Mouse (Mus musculus): Measurements from ENCODE around the gene Clpb. TPM values are rescaled to one million over a fixed set of nuclear protein-coding genes. Genes with fewer than 3 reads are reported as not detected.
"Not testable (repeated sequence)": the region's sequence is repeated elsewhere in the genome, so short reads cannot be mapped to it uniquely, and the experiment has no call there.

The Clpb gene
- 48.2 and 56.9 TPM in 2 replicates for polyA plus RNA-seq (2015; fragmentation: Nextera tagmentation; extraction: Ambion mirVana)

GRCm38 (mm10) chr7:101663514-101664159 is at the start of gene Clpb:
Gene Clpb, plus strand, starts transcription at chr7:101663633.
- peaks cover 13% of the 10 kb centered on the region for H3K4me1 ChIP-seq (ENCODE audit: control insufficient read depth, insufficient read depth, low read length)
- no peaks in the 10 kb centered on the region for H3K27me3 ChIP-seq (ENCODE audit: control insufficient read depth, insufficient read depth, low read length)
- no peaks in the 10 kb centered on the region; the same call in 1 of the 2 replicates for H3K9me3 ChIP-seq (replicated peaks; ENCODE audit: control insufficient read depth, low read length)
- WGBS, result under 1% methylated on average over 49 of the region's 49 CpGs
- H3K9ac ChIP-seq (ENCODE audit: low read length), result peak within 1 kb of the TSS; percentile 73
- H3K4me3 ChIP-seq (ENCODE audit: low read length), result peak within 1 kb of the TSS; percentile 80
- ATAC-seq (replicated peaks; ENCODE audit: extremely low read depth, insufficient read depth, low FRiP score), result peak; percentile 98
- H3K27ac ChIP-seq (ENCODE audit: low read length), result peak within 1 kb of the TSS; percentile 66
- H3K36me3 ChIP-seq (ENCODE audit: control insufficient read depth, insufficient read depth), result no peaks in the 10 kb centered on the region
- H3K4me2 ChIP-seq (ENCODE audit: low read depth, low read length), result peak within 1 kb of the TSS; percentile 87

- H3K27ac ChIP-seq (ENCODE audit: low read length), result no peak overlapping the region
- H3K27me3 ChIP-seq (ENCODE audit: control insufficient read depth, insufficient read depth, low read length), result no peaks in the 10 kb centered on the region
- H3K4me3 ChIP-seq (ENCODE audit: low read length), result no peak overlapping the region
- H3K4me1 ChIP-seq (ENCODE audit: control insufficient read depth, insufficient read depth, low read length), result peaks cover 8% of the 10 kb centered on the region; the same call in 1 of the 2 replicates
- no peaks in the 10 kb centered on the region for H3K36me3 ChIP-seq (ENCODE audit: control insufficient read depth, insufficient read depth)
- no peak overlapping the region for H3K9ac ChIP-seq (ENCODE audit: low read length)
- 72% methylated on average over 7 of the region's 7 CpGs for WGBS
- no peak overlapping the region for H3K4me2 ChIP-seq (ENCODE audit: low read depth, low read length)
- no peaks in the 10 kb centered on the region for H3K9me3 ChIP-seq (replicated peaks; ENCODE audit: control insufficient read depth, low read length)
- no peak for ATAC-seq (replicated peaks; ENCODE audit: extremely low read depth, insufficient read depth, low FRiP score)
These were observed 48.0 kb upstream of the Clpb start for GRCm38 (mm10) chr7:101615406-101615805.

- H3K9ac ChIP-seq (ENCODE audit: low read length), result no peak overlapping the region
- no peaks in the 10 kb centered on the region for H3K9me3 ChIP-seq (replicated peaks; ENCODE audit: control insufficient read depth, low read length)
- ATAC-seq (replicated peaks; ENCODE audit: extremely low read depth, insufficient read depth, low FRiP score), result no peak
- H3K4me3 ChIP-seq (ENCODE audit: low read length), result no peak overlapping the region
- no peaks in the 10 kb centered on the region for H3K36me3 ChIP-seq (ENCODE audit: control insufficient read depth, insufficient read depth)
- no peaks in the 10 kb centered on the region for H3K27me3 ChIP-seq (ENCODE audit: control insufficient read depth, insufficient read depth, low read length)
- no peak overlapping the region for H3K4me2 ChIP-seq (ENCODE audit: low read depth, low read length)
- peaks cover 8% of the 10 kb centered on the region; the same call in 1 of the 2 replicates for H3K4me1 ChIP-seq (ENCODE audit: control insufficient read depth, insufficient read depth, low read length)
- 69% methylated on average over 6 of the region's 6 CpGs for WGBS
- no peak overlapping the region for H3K27ac ChIP-seq (ENCODE audit: low read length)
These were observed 47.1 kb upstream of the Clpb start for GRCm38 (mm10) chr7:101616136-101616835.

- no peaks in the 10 kb centered on the region for H3K9me3 ChIP-seq (replicated peaks; ENCODE audit: control insufficient read depth, low read length)
- no peak for ATAC-seq (replicated peaks; ENCODE audit: extremely low read depth, insufficient read depth, low FRiP score)
- H3K36me3 ChIP-seq (ENCODE audit: control insufficient read depth, insufficient read depth), result no peaks in the 10 kb centered on the region
- no peak overlapping the region for H3K27ac ChIP-seq (ENCODE audit: low read length)
- no peak overlapping the region for H3K4me3 ChIP-seq (ENCODE audit: low read length)
- no peak overlapping the region for H3K9ac ChIP-seq (ENCODE audit: low read length)
- H3K27me3 ChIP-seq (ENCODE audit: control insufficient read depth, insufficient read depth, low read length), result no peaks in the 10 kb centered on the region
- H3K4me1 ChIP-seq (ENCODE audit: control insufficient read depth, insufficient read depth, low read length), result peaks cover 8% of the 10 kb centered on the region; the same call in 1 of the 2 replicates
- no peak overlapping the region for H3K4me2 ChIP-seq (ENCODE audit: low read depth, low read length)
- WGBS, result 73% methylated on average over 10 of the region's 10 CpGs
These were observed 45.8 kb upstream of the Clpb start for GRCm38 (mm10) chr7:101617438-101618165.

DNA sequence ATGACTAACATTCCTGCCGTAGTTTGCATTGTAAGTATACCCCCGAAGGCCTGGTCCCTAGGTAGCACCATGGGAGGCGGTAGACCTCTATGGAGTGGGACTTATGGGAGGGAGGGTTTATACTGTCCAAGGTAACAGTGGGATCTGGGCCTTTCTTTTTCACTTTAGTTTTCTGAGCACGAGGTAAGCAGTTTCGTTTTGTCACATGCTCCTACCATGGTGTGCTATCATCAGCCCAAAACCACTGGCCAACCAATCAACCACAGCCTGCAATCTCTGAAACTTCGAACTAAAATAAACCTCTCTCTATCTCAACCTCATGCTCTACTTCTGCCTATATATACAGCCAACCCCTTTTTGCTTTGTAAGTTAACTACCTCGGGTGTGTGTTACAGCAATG is 45.2 kb upstream of the Clpb start:
- Histone ChIP-seq H3K9ac (ENCODE audit: low read length) (no peak overlapping the region), H3K9me3 (replicated peaks; ENCODE audit: control insufficient read depth, low read length) (no peaks in the 10 kb centered on the region), H3K36me3 (ENCODE audit: control insufficient read depth, insufficient read depth) (no peaks in the 10 kb centered on the region), H3K4me1 (ENCODE audit: control insufficient read depth, insufficient read depth, low read length) (peaks cover 8% of the 10 kb centered on the region; the same call in 1 of the 2 replicates), H3K4me2 (ENCODE audit: low read depth, low read length) (no peak overlapping the region), H3K27ac (ENCODE audit: low read length) (no peak overlapping the region), H3K4me3 (ENCODE audit: low read length) (no peak overlapping the region), H3K27me3 (ENCODE audit: control insufficient read depth, insufficient read depth, low read length) (0 out of 2 replicates have a peak, but pooled peaks cover 2% of the 10 kb centered on the region)
- no peak for ATAC-seq (replicated peaks; ENCODE audit: extremely low read depth, insufficient read depth, low FRiP score)
- WGBS, result 68% methylated on average over 7 of the region's 7 CpGs

- no peak for ATAC-seq (replicated peaks; ENCODE audit: extremely low read depth, insufficient read depth, low FRiP score)
- 28% methylated on average over 4 of the region's 4 CpGs for WGBS
- Histone ChIP-seq H3K4me3 (ENCODE audit: low read length) (no peak overlapping the region), H3K27me3 (ENCODE audit: control insufficient read depth, insufficient read depth, low read length) (0 out of 2 replicates have a peak, but pooled peaks cover 2% of the 10 kb centered on the region), H3K9me3 (replicated peaks; ENCODE audit: control insufficient read depth, low read length) (no peaks in the 10 kb centered on the region), H3K4me1 (ENCODE audit: control insufficient read depth, insufficient read depth, low read length) (peaks cover 8% of the 10 kb centered on the region; the same call in 1 of the 2 replicates), H3K27ac (ENCODE audit: low read length) (no peak overlapping the region), H3K4me2 (ENCODE audit: low read depth, low read length) (no peak overlapping the region), H3K9ac (ENCODE audit: low read length) (no peak overlapping the region), H3K36me3 (ENCODE audit: control insufficient read depth, insufficient read depth) (no peaks in the 10 kb centered on the region)
These were observed 43.1 kb upstream of the Clpb start for GRCm38 (mm10) chr7:101620373-101620772.

DNA sequence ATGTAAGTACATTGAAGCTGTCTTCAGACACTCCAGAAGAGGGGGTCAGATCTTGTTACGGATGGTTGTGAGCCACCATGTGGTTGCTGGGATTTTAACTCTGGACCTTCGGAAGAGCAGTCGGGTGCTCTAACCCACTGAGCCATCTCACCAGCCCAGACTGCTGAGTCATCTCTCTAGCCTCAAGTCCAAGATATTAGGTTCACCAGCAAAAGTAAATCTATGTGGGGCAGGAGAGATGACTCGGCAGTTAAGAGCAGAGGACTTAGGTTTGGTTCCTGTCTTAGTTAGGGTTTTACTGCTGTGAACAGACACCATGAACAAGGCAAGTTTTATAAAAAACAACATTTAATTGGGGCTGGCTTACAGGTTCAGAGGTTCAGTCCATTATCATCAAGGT is 41.6 kb upstream of the Clpb start:
- not testable (repeated sequence) for H3K36me3 ChIP-seq (ENCODE audit: control insufficient read depth, insufficient read depth); H3K27me3 ChIP-seq (ENCODE audit: control insufficient read depth, insufficient read depth, low read length); H3K4me1 ChIP-seq (ENCODE audit: control insufficient read depth, insufficient read depth, low read length); H3K27ac ChIP-seq (ENCODE audit: low read length); H3K9ac ChIP-seq (ENCODE audit: low read length); H3K4me2 ChIP-seq (ENCODE audit: low read depth, low read length); H3K9me3 ChIP-seq (replicated peaks; ENCODE audit: control insufficient read depth, low read length); H3K4me3 ChIP-seq (ENCODE audit: low read length); ATAC-seq (replicated peaks; ENCODE audit: extremely low read depth, insufficient read depth, low FRiP score)
- WGBS, result 71% methylated on average over 4 of the region's 4 CpGs

DNA sequence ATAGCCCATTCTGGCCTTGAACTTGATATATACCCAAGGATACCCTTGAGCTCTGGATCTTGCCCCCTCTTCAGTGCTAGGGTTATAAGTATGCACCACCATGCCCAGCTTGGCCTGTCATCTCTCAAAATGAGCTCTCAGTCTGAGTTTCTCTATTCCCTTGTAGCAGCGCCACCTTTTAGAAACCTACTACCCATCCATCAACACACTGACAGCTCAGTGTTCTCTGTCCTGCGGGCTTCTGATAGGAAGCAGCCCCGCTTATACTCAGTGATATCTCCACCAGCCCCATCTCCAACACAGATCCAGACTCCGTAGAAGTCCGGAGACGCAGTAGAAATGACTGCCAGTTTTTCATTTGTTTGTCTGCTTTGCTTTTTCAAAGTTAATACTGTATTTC is 39.1 kb upstream of the Clpb start:
- Histone ChIP-seq H3K9me3 (replicated peaks; ENCODE audit: control insufficient read depth, low read length) (no peaks in the 10 kb centered on the region), H3K9ac (ENCODE audit: low read length) (no peak overlapping the region), H3K4me3 (ENCODE audit: low read length) (no peak overlapping the region), H3K4me2 (ENCODE audit: low read depth, low read length) (no peak overlapping the region), H3K36me3 (ENCODE audit: control insufficient read depth, insufficient read depth) (no peaks in the 10 kb centered on the region), H3K4me1 (ENCODE audit: control insufficient read depth, insufficient read depth, low read length) (peaks cover 2% of the 10 kb centered on the region; the same call in 1 of the 2 replicates), H3K27me3 (ENCODE audit: control insufficient read depth, insufficient read depth, low read length) (0 out of 2 replicates have a peak, but pooled peaks cover 2% of the 10 kb centered on the region), H3K27ac (ENCODE audit: low read length) (no peak overlapping the region)
- WGBS, result 51% methylated on average over 6 of the region's 6 CpGs
- ATAC-seq (replicated peaks; ENCODE audit: extremely low read depth, insufficient read depth, low FRiP score), result no peak
